Mouse (Mus musculus) liver, embryonic 11.5 days (tissue): ENCODE data around the gene P2rx2. TPM values are rescaled to one million over a fixed set of nuclear protein-coding genes. Genes with fewer than 3 reads are reported as not detected.

Source experiments
- ATAC-seq: fragments of 200-750 bp; cut with Nextera tagmentation; replicated peaks from 2 replicates; pipeline ENCODE4 v1.8.0; 2017; ENCODE audit warnings: moderate number of reproducible peaks, mild to moderate bottlenecking, moderate TSS enrichment, moderate library complexity; ENCODE audit not compliant: low FRiP score
- DNase-seq: peaks from one replicate; pipeline ENCODE4 v3.0.0-alpha.2; 2017; ENCODE audit warnings: low spot score
- H3K27ac ChIP-seq: fragments of 300-500 bp; sonication (generic); 2 replicates; pipeline ENCODE4 v1.5.1; 2014; ENCODE audit warnings: mild to moderate bottlenecking, low read depth, low read length, control low read depth
- H3K27me3 ChIP-seq: fragments of 300-500 bp; sonication (generic); replicated peaks from 2 replicates; pipeline ENCODE4 v1.6.1; 2014; ENCODE audit warnings: low read length, mixed read lengths; ENCODE audit not compliant: control insufficient read depth, insufficient read depth
- H3K36me3 ChIP-seq: fragments of 300-500 bp; sonication (generic); 2 replicates; pipeline ENCODE4 v1.6.1; 2014; ENCODE audit warnings: mild to moderate bottlenecking, low read length, moderate library complexity, mixed read lengths; ENCODE audit not compliant: control insufficient read depth, insufficient read depth
- H3K4me1 ChIP-seq: fragments of 300-500 bp; sonication (generic); replicated peaks from 2 replicates; pipeline ENCODE4 v1.6.1; 2014; ENCODE audit warnings: low read length, mixed read lengths; ENCODE audit not compliant: control insufficient read depth, insufficient read depth
- H3K4me2 ChIP-seq: fragments of 300-500 bp; sonication (generic); 2 replicates; pipeline ENCODE4 v1.6.1; 2014; ENCODE audit warnings: mild to moderate bottlenecking, control low read depth, moderate library complexity
- H3K4me3 ChIP-seq: fragments of 300-500 bp; sonication (generic); 2 replicates; pipeline ENCODE4 v1.5.1; 2014; ENCODE audit warnings: low read depth, low read length, control low read depth
- H3K9ac ChIP-seq: fragments of 300-500 bp; sonication (generic); 2 replicates; pipeline ENCODE4 v1.6.1; 2014; ENCODE audit warnings: low read depth, low read length, control low read depth
- H3K9me3 ChIP-seq: fragments of 300-500 bp; sonication (generic); 2 replicates; pipeline ENCODE4 v1.6.1; 2016; ENCODE audit warnings: low read length, inconsistent platforms, mixed read lengths; ENCODE audit not compliant: control insufficient read depth
- WGBS: fragments of 180-500 bp; shearing (Covaris S2); extraction: QIAGEN DNeasy Blood & Tissue Kit; methylation state at CpG from one replicate; pipeline ENCODE4 v1.1.7; 2014; 5-methylcytosine and 5-hydroxymethylcytosine counted together
- polyA plus RNA-seq: library from polyadenylated mRNA; unstranded; fragments of >200 nt; fragmentation: Nextera tagmentation; extraction: Ambion mirVana; gene quantifications from 2 replicates; pipeline ENCODE4 v1.2.1, GENCODE M21; 2014

P2rx2 gene
- polyA plus RNA-seq, 1 experiment from 2014 or later = 0.14 TPM

- Histone ChIP-seq H3K9me3 (no peaks in the 10 kb centered on the region), H3K27me3 (no peaks in the 10 kb centered on the region), H3K36me3 (peaks cover 66% of the 10 kb centered on the region), H3K27ac (no peak overlapping the region), H3K4me2 (no peak overlapping the region), H3K9ac (no peak overlapping the region), H3K4me1 (no peaks in the 10 kb centered on the region), H3K4me3 (no peak overlapping the region)
- 94% methylated on average over 1 of the region's 1 CpGs for WGBS
- DNase-seq (no peak), ATAC-seq (no peak)
Measured at GRCm38 (mm10) chr5:110296637-110297036, 46.4 kb downstream of the P2rx2 start.

- DNase-seq (no peak), ATAC-seq (peak; percentile 66; the same call in 1 of the 2 replicates)
- Histone ChIP-seq H3K4me3 (no peak overlapping the region), H3K9ac (no peak overlapping the region), H3K27ac (no peak overlapping the region), H3K27me3 (no peaks in the 10 kb centered on the region), H3K4me2 (no peak overlapping the region), H3K4me1 (peaks cover 6% of the 10 kb centered on the region; the same call in 1 of the 2 replicates), H3K9me3 (no peaks in the 10 kb centered on the region), H3K36me3 (peaks cover 48% of the 10 kb centered on the region)
- 71% methylated on average over 1 of the region's 1 CpGs for WGBS
Measured at GRCm38 (mm10) chr5:110291649-110292048, 51.4 kb downstream of the P2rx2 start.

Other genes starting within 250 kb of the P2rx2 start
- 2.0 and 3.1 TPM in 2 replicates for gene Gm35315, start 248.8 kb downstream of the P2rx2 start, polyA plus RNA-seq
- 0.71 and 1.3 TPM in 2 replicates for gene Plcxd1, start 243.2 kb downstream of the P2rx2 start, polyA plus RNA-seq
- 18.7 and 20.9 TPM in 2 replicates for gene Gtpbp6, start 235.0 kb downstream of the P2rx2 start, polyA plus RNA-seq
- 3.4 and 3.6 TPM in 2 replicates for gene Zfp605, start 233.1 kb downstream of the P2rx2 start, polyA plus RNA-seq
- gene Chfr, start 207.4 kb downstream of the P2rx2 start, polyA plus RNA-seq = 38.9 and 44.3 TPM in 2 replicates
- gene Golga3, start 166.5 kb downstream of the P2rx2 start, polyA plus RNA-seq = 19.2 and 20.4 TPM in 2 replicates
- gene Ankle2, start 112.2 kb downstream of the P2rx2 start, polyA plus RNA-seq = 30.4 and 30.5 TPM in 2 replicates
- 78.2 and 81.1 TPM in 2 replicates for gene Pgam5, start 73.3 kb downstream of the P2rx2 start, polyA plus RNA-seq
- gene Pxmp2, start 57.0 kb downstream of the P2rx2 start, polyA plus RNA-seq = 24.2 and 27.2 TPM in 2 replicates
- 41.4 and 42.9 TPM in 2 replicates for gene Pole, start 56.9 kb downstream of the P2rx2 start, polyA plus RNA-seq
- gene Lrcol1, start 1.5 kb upstream of the P2rx2 start, polyA plus RNA-seq = not detected in 2 replicates
- 12.9 and 13.8 TPM in 2 replicates for gene Fbrsl1, start 105.3 kb upstream of the P2rx2 start, polyA plus RNA-seq
- gene Galnt9, start 201.1 kb upstream of the P2rx2 start, polyA plus RNA-seq = 0.07 TPM in 1 of 2 replicates, not detected in the other